Mouse (Mus musculus) heart, adult 2 months (tissue): ENCODE measurements around the gene Rpl7a. TPM values are rescaled to one million over a fixed set of nuclear protein-coding genes. Genes with fewer than 3 reads are reported as not detected.
A peak's percentile ranks its signal among the peaks of the same experiment; 100 is the strongest.

Experiments used
- DNase-seq, 2 experiments: peaks; one replicate each; pipeline ENCODE4 v3.0.0; 2021
- H3K27ac ChIP-seq: fragments of 200-600 bp; 2 replicates; pipeline ENCODE4 v1.8.1; 2022
- H3K27me3 ChIP-seq: fragments of 200-500 bp; 2 replicates; pipeline ENCODE4 v1.6.1; 2012; ENCODE audit warnings: mild to moderate bottlenecking, low read length, inconsistent platforms, mixed read lengths; ENCODE audit not compliant: control insufficient read depth, insufficient read depth
- H3K36me3 ChIP-seq: fragments of 200-500 bp; 2 replicates; pipeline ENCODE4 v1.6.1; 2012; ENCODE audit warnings: low read length, inconsistent platforms; ENCODE audit not compliant: control insufficient read depth, insufficient read depth
- H3K4me1 ChIP-seq: fragments of 200-500 bp; 2 replicates; pipeline ENCODE4 v1.6.1; 2011; ENCODE audit warnings: low read length; ENCODE audit not compliant: control insufficient read depth, insufficient read depth
- H3K4me3 ChIP-seq: fragments of 200-600 bp; 2 replicates; pipeline ENCODE4 v1.8.1; 2022
- H3K79me2 ChIP-seq: fragments of 200-500 bp; replicated peaks from 2 replicates; pipeline ENCODE4 v1.6.1; 2012; ENCODE audit warnings: mild to moderate bottlenecking, inconsistent platforms, low read length, moderate library complexity, mixed read lengths; ENCODE audit not compliant: control insufficient read depth, insufficient read depth
- H3K9ac ChIP-seq: fragments of 200-500 bp; 2 replicates; pipeline ENCODE4 v1.6.1; 2012; ENCODE audit warnings: low read depth, mild to moderate bottlenecking, control low read depth, inconsistent platforms, low read length, mixed read lengths
- CTCF ChIP-seq: fragments of 200-600 bp; IDR thresholded peaks from 2 replicates; pipeline ENCODE4 v1.8.1; 2022; ENCODE audit warnings: antibody characterized with exemption, mild to moderate bottlenecking, moderate library complexity
- POLR2A ChIP-seq: fragments of 200-500 bp; IDR thresholded peaks from 2 replicates; pipeline ENCODE4 v1.6.1; 2011; ENCODE audit warnings: mild to moderate bottlenecking, low read depth, low read length, control low read depth; ENCODE audit not compliant: insufficient read depth
- WGBS: fragments of 180-500 bp; shearing (Covaris S2); methylation state at CpG from one replicate; pipeline ENCODE4 v1.1.7; 2018; 5-methylcytosine and 5-hydroxymethylcytosine counted together
- intact Hi-C: fragments of 180-260 bp; cut with DNase I; formaldehyde crosslinking; loops from one replicate; pipeline ENCODE4 v1.15.1; 2025
- polyA plus RNA-seq: library from polyadenylated mRNA; depleted of rRNA; stranded (reverse); fragments of >200 nt; gene quantifications from 2 replicates; pipeline ENCODE4 v1.2.3, GENCODE M21; 2012; rRNA removed
- total RNA-seq, 2 experiments: library from RNA; stranded (reverse); gene quantifications; 2 replicates each; pipeline ENCODE4 v1.2.3; 2021

The Rpl7a gene
- total and polyA plus RNA-seq, 3 experiments, result 266 to 431 (median 312) TPM

DNA sequence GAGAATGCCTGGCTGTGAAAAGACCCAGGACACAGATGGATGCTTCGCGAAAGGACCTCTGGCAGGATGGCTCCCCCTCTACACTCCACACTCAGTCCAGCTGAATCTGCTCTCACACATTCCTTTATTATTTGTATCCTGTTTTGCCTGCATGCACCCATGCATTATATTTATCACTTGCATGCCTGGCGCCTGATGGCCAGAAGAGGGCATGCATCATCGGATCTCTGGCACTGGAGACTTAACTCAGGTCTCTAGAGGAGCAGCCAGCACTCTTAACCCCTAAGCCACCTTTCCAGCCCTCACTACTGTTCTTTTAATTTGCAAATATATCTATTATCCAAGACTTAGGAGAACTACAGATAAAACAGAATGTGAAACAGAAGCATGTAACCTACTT is 50.2 kb downstream of the Rpl7a start:
- 65% methylated on average over 4 of the region's 4 CpGs for WGBS
- Histone ChIP-seq H3K36me3 (peaks cover 2% of the 10 kb centered on the region; the same call in 1 of the 2 replicates), H3K9ac (no peak overlapping the region), H3K79me2 (no peaks in the 10 kb centered on the region), H3K27ac (no peak overlapping the region), H3K27me3 (no peaks in the 10 kb centered on the region), H3K4me3 (no peak overlapping the region), H3K4me1 (peaks cover 1% of the 10 kb centered on the region; the same call in 1 of the 2 replicates)
- no peak for DNase-seq
- intact Hi-C loops, result loop anchor here (5.0 kb wide), 1 partner anchor 43 kb away; the partner anchor contains the start of genes Surf1 and Surf2
- peak; percentile 43 for TF ChIP-seq CTCF
- no peak for TF ChIP-seq POLR2A

Other genes with a start within 250 kb of the Rpl7a start
- not detected for gene Lcn4, start 239.5 kb upstream of the Rpl7a start, total RNA-seq
- gene Lcn4, start 239.5 kb upstream of the Rpl7a start, polyA plus RNA-seq, result not detected in 2 replicates
- not detected for gene Abo, start 45.8 kb upstream of the Rpl7a start, total RNA-seq
- not detected in 2 replicates for gene Abo, start 45.8 kb upstream of the Rpl7a start, polyA plus RNA-seq
- 10 to 100 TPM; 12.7 to 13.2 TPM for gene Surf6, start 7.9 kb upstream of the Rpl7a start, total RNA-seq
- gene Surf6, start 7.9 kb upstream of the Rpl7a start, polyA plus RNA-seq, result 4.4 and 8.7 TPM in 2 replicates
- 10 to 100 TPM; 20.7 to 26.0 TPM for gene Med22, start 87 bp upstream of the Rpl7a start, total RNA-seq
- 26.0 and 37.9 TPM in 2 replicates for gene Med22, start 87 bp upstream of the Rpl7a start, polyA plus RNA-seq
- 10 to 100 TPM; 15.2 to 16.8 TPM for gene Surf2, start 5.6 kb downstream of the Rpl7a start, total RNA-seq
- 21.6 and 22.7 TPM in 2 replicates for gene Surf2, start 5.6 kb downstream of the Rpl7a start, polyA plus RNA-seq
- 10 to 100 TPM; 49.7 to 68.0 TPM for gene Surf1, start 5.8 kb downstream of the Rpl7a start, total RNA-seq
- 49.9 and 51.7 TPM in 2 replicates for gene Surf1, start 5.8 kb downstream of the Rpl7a start, polyA plus RNA-seq
- gene Surf4, start 23.2 kb downstream of the Rpl7a start, total RNA-seq, result 10 to 100 TPM; 80.9 to 87.1 TPM
- gene Surf4, start 23.2 kb downstream of the Rpl7a start, polyA plus RNA-seq, result 124 and 155 TPM in 2 replicates
- gene Stkld1, start 23.3 kb downstream of the Rpl7a start, total RNA-seq, result not detected
- 0.06 TPM in 1 of 2 replicates, not detected in the other for gene Stkld1, start 23.3 kb downstream of the Rpl7a start, polyA plus RNA-seq
- 10 to 100 TPM; 11.2 to 13.1 TPM for gene Rexo4, start 53.6 kb downstream of the Rpl7a start, total RNA-seq
- 8.4 and 15.3 TPM in 2 replicates for gene Rexo4, start 53.6 kb downstream of the Rpl7a start, polyA plus RNA-seq
- gene Adamts13, start 62.7 kb downstream of the Rpl7a start, total RNA-seq, result not detected
- gene Adamts13, start 62.7 kb downstream of the Rpl7a start, polyA plus RNA-seq, result not detected in 2 replicates
- gene Cacfd1, start 99.2 kb downstream of the Rpl7a start, total RNA-seq, result 10 to 100 TPM; 44.5 to 44.7 TPM
- 57.7 and 82.3 TPM in 2 replicates for gene Cacfd1, start 99.2 kb downstream of the Rpl7a start, polyA plus RNA-seq
- gene Slc2a6, start 117.2 kb downstream of the Rpl7a start, total RNA-seq, result under 1 TPM; 0.21 to 0.41 TPM
- gene Slc2a6, start 117.2 kb downstream of the Rpl7a start, polyA plus RNA-seq, result 0.97 and 1.1 TPM in 2 replicates
- not detected for gene Mymk, start 161.4 kb downstream of the Rpl7a start, total RNA-seq
- 0.10 TPM in 1 of 2 replicates, not detected in the other for gene Mymk, start 161.4 kb downstream of the Rpl7a start, polyA plus RNA-seq
- gene Adamtsl2, start 168.6 kb downstream of the Rpl7a start, total RNA-seq, result 10 to 100 TPM in 1 of 2 experiments, 1 to 10 TPM in 1; 9.2 to 18.9 TPM
- 27.0 and 38.7 TPM in 2 replicates for gene Adamtsl2, start 168.6 kb downstream of the Rpl7a start, polyA plus RNA-seq
- under 1 TPM; 0.44 to 0.77 TPM for gene Fam163b, start 231.7 kb downstream of the Rpl7a start, total RNA-seq
- 1.1 and 1.4 TPM in 2 replicates for gene Fam163b, start 231.7 kb downstream of the Rpl7a start, polyA plus RNA-seq